Mouse (Mus musculus) forebrain, embryonic 15.5 days (tissue): ENCODE measurements at regions not wholly inside any gene's neighbourhood (a gene's known extent, or its start where the extent isn't known, plus 50 kb on each side); places are given as distances from the start of the nearest gene placed in this dataset.
"Not testable (repeated sequence)": the region's sequence is repeated elsewhere in the genome, so short reads cannot be mapped to it uniquely, and the experiment has no call there.

Experiments
- ATAC-seq: fragments of 200-750 bp; cut with Nextera tagmentation; replicated peaks from 2 replicates; pipeline ENCODE4 v1.8.0; 2017; ENCODE audit warnings: mild to moderate bottlenecking, moderate TSS enrichment, moderate library complexity
- H3K27ac ChIP-seq: fragments of 300-500 bp; sonication (generic); replicated peaks from 2 replicates; pipeline ENCODE4 v1.5.1; 2015; ENCODE audit warnings: mild to moderate bottlenecking, inconsistent platforms
- H3K27me3 ChIP-seq: fragments of 300-500 bp; sonication (generic); 2 replicates; pipeline ENCODE4 v1.6.1; 2015; ENCODE audit warnings: inconsistent platforms
- H3K36me3 ChIP-seq: fragments of 300-500 bp; sonication (generic); 2 replicates; pipeline ENCODE4 v1.6.1; 2015; ENCODE audit warnings: mild to moderate bottlenecking, inconsistent platforms
- H3K4me1 ChIP-seq: fragments of 300-500 bp; sonication (generic); 2 replicates; pipeline ENCODE4 v1.6.1; 2015; ENCODE audit warnings: inconsistent platforms
- H3K4me2 ChIP-seq: fragments of 300-500 bp; sonication (generic); replicated peaks from 2 replicates; pipeline ENCODE4 v1.6.1; 2015; ENCODE audit warnings: mild to moderate bottlenecking, inconsistent platforms
- H3K4me3 ChIP-seq: fragments of 300-500 bp; sonication (generic); 2 replicates; pipeline ENCODE4 v1.5.1; 2015; ENCODE audit warnings: mild to moderate bottlenecking, inconsistent platforms
- H3K9ac ChIP-seq: fragments of 300-500 bp; sonication (generic); replicated peaks from 2 replicates; pipeline ENCODE4 v1.6.1; 2015; ENCODE audit warnings: mild to moderate bottlenecking, inconsistent platforms
- H3K9me3 ChIP-seq: fragments of 300-500 bp; sonication (generic); 2 replicates; pipeline ENCODE4 v1.6.1; 2016; ENCODE audit warnings: inconsistent platforms
- WGBS: fragments of 180-500 bp; shearing (Covaris S2); methylation state at CpG from one replicate; pipeline ENCODE4 v1.1.7; 2015; ENCODE audit warnings: mixed read lengths; 5-methylcytosine and 5-hydroxymethylcytosine counted together

GRCm38 (mm10) chr16:76497041-76497808, 123.6 kb upstream of the Nrip1 start:
- H3K4me2 ChIP-seq: no peak overlapping the region
- no peaks in the 10 kb centered on the region for H3K9me3 ChIP-seq
- WGBS: 84% methylated on average over 12 of the region's 12 CpGs
- H3K9ac ChIP-seq: no peak overlapping the region
- H3K4me1 ChIP-seq: no peaks in the 10 kb centered on the region
- no peak overlapping the region for H3K27ac ChIP-seq
- no peaks in the 10 kb centered on the region for H3K27me3 ChIP-seq
- ATAC-seq: no peak; the same call in 1 of the 2 replicates
- no peaks in the 10 kb centered on the region for H3K36me3 ChIP-seq
- H3K4me3 ChIP-seq: no peak overlapping the region

- no peaks in the 10 kb centered on the region for H3K4me1 ChIP-seq
- no peaks in the 10 kb centered on the region for H3K36me3 ChIP-seq
- no peaks in the 10 kb centered on the region for H3K9me3 ChIP-seq
- H3K27ac ChIP-seq: no peak overlapping the region
- no peak for ATAC-seq
- H3K4me2 ChIP-seq: no peak overlapping the region
- 87% methylated on average over 5 of the region's 5 CpGs for WGBS
- H3K9ac ChIP-seq: no peak overlapping the region
- no peaks in the 10 kb centered on the region for H3K27me3 ChIP-seq
- no peak overlapping the region for H3K4me3 ChIP-seq
Observed at GRCm38 (mm10) chr16:76483419-76483818, 109.8 kb upstream of the Nrip1 start.

- Histone ChIP-seq H3K9ac (no peak overlapping the region), H3K27me3 (no peaks in the 10 kb centered on the region), H3K4me3 (no peak overlapping the region), H3K4me1 (no peaks in the 10 kb centered on the region), H3K27ac (no peak overlapping the region), H3K4me2 (no peak overlapping the region), H3K9me3 (no peaks in the 10 kb centered on the region), H3K36me3 (no peaks in the 10 kb centered on the region)
- no peak for ATAC-seq
- 94% methylated on average over 4 of the region's 4 CpGs for WGBS
Observed at GRCm38 (mm10) chr16:76481966-76482365, 108.3 kb upstream of the Nrip1 start.

- H3K4me1 ChIP-seq: no peaks in the 10 kb centered on the region
- no peak overlapping the region for H3K27ac ChIP-seq
- H3K4me3 ChIP-seq: no peak overlapping the region
- H3K9me3 ChIP-seq: no peaks in the 10 kb centered on the region
- H3K4me2 ChIP-seq: no peak overlapping the region
- no peaks in the 10 kb centered on the region for H3K27me3 ChIP-seq
- H3K36me3 ChIP-seq: no peaks in the 10 kb centered on the region
- no peak overlapping the region for H3K9ac ChIP-seq
- WGBS: 92% methylated on average over 8 of the region's 8 CpGs
- ATAC-seq: no peak
Observed at GRCm38 (mm10) chr16:76477474-76477873, 103.8 kb upstream of the Nrip1 start.

GRCm38 (mm10) chr16:76474481-76474880, 100.9 kb upstream of the Nrip1 start:
- no peaks in the 10 kb centered on the region for H3K27me3 ChIP-seq
- whole genome bisulfite sequencing: 92% methylated on average over 6 of the region's 6 CpGs

GRCm38 (mm10) chr16:76472386-76472785, 98.8 kb upstream of the Nrip1 start:
- H3K27ac ChIP-seq: no peak overlapping the region
- no peaks in the 10 kb centered on the region for H3K36me3 ChIP-seq
- no peaks in the 10 kb centered on the region for H3K9me3 ChIP-seq
- H3K4me3 ChIP-seq: no peak overlapping the region
- H3K9ac ChIP-seq: no peak overlapping the region
- 85% methylated on average over 3 of the region's 3 CpGs for WGBS
- H3K4me2 ChIP-seq: no peak overlapping the region
- no peak for ATAC-seq
- H3K27me3 ChIP-seq: no peaks in the 10 kb centered on the region
- H3K4me1 ChIP-seq: no peaks in the 10 kb centered on the region

More at GRCm38 (mm10) chr16:76474481-76474880, 100.9 kb upstream of the Nrip1 start:
- H3K4me2 ChIP-seq: no peak overlapping the region
- ATAC-seq: no peak
- no peaks in the 10 kb centered on the region for H3K36me3 ChIP-seq
- no peaks in the 10 kb centered on the region for H3K9me3 ChIP-seq
- no peaks in the 10 kb centered on the region for H3K4me1 ChIP-seq
- H3K9ac ChIP-seq: no peak overlapping the region
- no peak overlapping the region for H3K27ac ChIP-seq
- no peak overlapping the region for H3K4me3 ChIP-seq

- no peaks in the 10 kb centered on the region for H3K4me1 ChIP-seq
- H3K27me3 ChIP-seq: no peaks in the 10 kb centered on the region
- no peaks in the 10 kb centered on the region for H3K36me3 ChIP-seq
- no peak overlapping the region for H3K4me2 ChIP-seq
- no peaks in the 10 kb centered on the region for H3K9me3 ChIP-seq
- no peak overlapping the region for H3K4me3 ChIP-seq
- no peak for ATAC-seq
- H3K27ac ChIP-seq: no peak overlapping the region
- no peak overlapping the region for H3K9ac ChIP-seq
- WGBS: 85% methylated on average over 3 of the region's 3 CpGs
Observed at GRCm38 (mm10) chr16:76471081-76471480, 97.5 kb upstream of the Nrip1 start.

- Histone ChIP-seq H3K36me3 (no peaks in the 10 kb centered on the region), H3K4me3 (no peak overlapping the region), H3K9me3 (no peaks in the 10 kb centered on the region), H3K27ac (no peak overlapping the region), H3K27me3 (no peaks in the 10 kb centered on the region), H3K9ac (no peak overlapping the region), H3K4me1 (no peaks in the 10 kb centered on the region), H3K4me2 (no peak overlapping the region)
- WGBS: 80% methylated on average over 1 of the region's 1 CpGs
- ATAC-seq: no peak
Observed at GRCm38 (mm10) chr16:76459521-76459920, 85.9 kb upstream of the Nrip1 start.

- H3K27ac ChIP-seq, ATAC-seq, H3K4me1 ChIP-seq, H3K9me3 ChIP-seq, H3K9ac ChIP-seq, H3K4me3 ChIP-seq, H3K4me2 ChIP-seq, H3K36me3 ChIP-seq, H3K27me3 ChIP-seq: not testable (repeated sequence)
- WGBS: 88% methylated on average over 2 of the region's 2 CpGs
Observed at GRCm38 (mm10) chr16:76456300-76456599, 82.6 kb upstream of the Nrip1 start.

GRCm38 (mm10) chr16:76455499-76456299, 82.1 kb upstream of the Nrip1 start:
- 85% methylated on average over 9 of the region's 9 CpGs for WGBS
- H3K27ac ChIP-seq: no peak overlapping the region
- no peak overlapping the region for H3K4me2 ChIP-seq
- ATAC-seq: no peak
- no peaks in the 10 kb centered on the region for H3K4me1 ChIP-seq
- no peak overlapping the region for H3K4me3 ChIP-seq
- no peak overlapping the region for H3K9ac ChIP-seq
- no peaks in the 10 kb centered on the region for H3K9me3 ChIP-seq
- H3K27me3 ChIP-seq: no peaks in the 10 kb centered on the region
- no peaks in the 10 kb centered on the region for H3K36me3 ChIP-seq

GRCm38 (mm10) chr16:76454741-76455465, 81.3 kb upstream of the Nrip1 start:
- H3K9ac ChIP-seq: no peak overlapping the region
- no peaks in the 10 kb centered on the region for H3K9me3 ChIP-seq
- no peak overlapping the region for H3K27ac ChIP-seq
- no peaks in the 10 kb centered on the region for H3K36me3 ChIP-seq
- no peak overlapping the region for H3K4me2 ChIP-seq
- WGBS: 82% methylated on average over 17 of the region's 17 CpGs
- no peak for ATAC-seq
- no peaks in the 10 kb centered on the region for H3K27me3 ChIP-seq
- H3K4me1 ChIP-seq: no peaks in the 10 kb centered on the region
- H3K4me3 ChIP-seq: no peak overlapping the region

GRCm38 (mm10) chr16:76453457-76454200, 80.0 kb upstream of the Nrip1 start:
- 26% methylated on average over 11 of the region's 11 CpGs for WGBS
- no peak overlapping the region for H3K4me3 ChIP-seq
- H3K4me2 ChIP-seq: no peak overlapping the region
- H3K9ac ChIP-seq: no peak overlapping the region
- no peaks in the 10 kb centered on the region for H3K36me3 ChIP-seq
- no peak for ATAC-seq
- no peak overlapping the region for H3K27ac ChIP-seq
- H3K27me3 ChIP-seq: no peaks in the 10 kb centered on the region
- no peaks in the 10 kb centered on the region for H3K4me1 ChIP-seq
- no peaks in the 10 kb centered on the region for H3K9me3 ChIP-seq
